Mouse (Mus musculus): ENCODE measurements around the gene Patl2.
"Not testable (repeated sequence)": the region's sequence is repeated elsewhere in the genome, so short reads cannot be mapped to it uniquely, and the experiment has no call there.

The Patl2 gene

DNA sequence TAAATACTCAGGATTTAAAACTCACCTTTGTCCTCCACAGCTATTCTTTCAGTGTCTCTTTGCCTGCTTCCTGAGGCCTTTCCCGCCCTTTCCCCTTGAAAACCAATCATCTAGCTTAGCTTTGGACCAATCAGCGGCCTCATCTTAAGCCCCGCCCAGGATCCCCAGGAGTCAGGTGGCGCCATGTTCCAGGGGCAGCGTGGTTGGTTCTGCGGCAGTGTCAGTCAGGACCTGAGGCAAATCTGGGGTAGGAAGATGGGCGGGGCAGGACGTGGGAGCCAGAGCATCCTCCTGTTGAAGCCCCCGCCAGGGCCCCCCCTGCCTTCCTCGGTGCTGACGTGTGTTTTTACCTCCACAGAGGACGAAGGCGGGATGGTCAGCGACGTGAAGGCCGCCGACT lies at the start of gene Patl2, which contains the start of gene Terb2:
Patl2 (minus strand) TSS at position 84 of the 400 bp plus-strand sequence.
Terb2 (plus strand) TSS at position 167 of the 400 bp plus-strand sequence.
- DNase-seq (ENCODE audit: low spot score) = no peak

DNA sequence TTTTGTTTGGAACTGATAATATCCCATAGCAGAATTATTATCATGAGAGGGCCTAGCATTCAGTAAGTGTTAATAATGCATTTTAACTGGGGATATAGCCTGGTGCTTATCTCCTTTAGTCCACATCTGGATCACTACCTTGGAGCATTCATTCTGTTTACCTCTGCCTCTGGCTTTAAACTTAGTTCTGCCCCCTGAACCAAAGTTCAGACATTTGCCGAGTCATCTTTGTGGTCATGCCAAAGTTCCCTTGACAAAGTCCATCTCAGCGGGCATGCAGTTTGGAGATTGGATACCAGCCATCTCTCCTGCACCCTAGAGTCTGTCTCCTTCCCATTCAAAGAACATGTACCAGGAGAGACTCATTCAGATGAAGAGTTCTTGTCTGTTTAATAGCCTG lies 49.4 kb upstream of the Patl2 start:
- peak; percentile 36 for DNase-seq (ENCODE audit: low spot score)

DNA sequence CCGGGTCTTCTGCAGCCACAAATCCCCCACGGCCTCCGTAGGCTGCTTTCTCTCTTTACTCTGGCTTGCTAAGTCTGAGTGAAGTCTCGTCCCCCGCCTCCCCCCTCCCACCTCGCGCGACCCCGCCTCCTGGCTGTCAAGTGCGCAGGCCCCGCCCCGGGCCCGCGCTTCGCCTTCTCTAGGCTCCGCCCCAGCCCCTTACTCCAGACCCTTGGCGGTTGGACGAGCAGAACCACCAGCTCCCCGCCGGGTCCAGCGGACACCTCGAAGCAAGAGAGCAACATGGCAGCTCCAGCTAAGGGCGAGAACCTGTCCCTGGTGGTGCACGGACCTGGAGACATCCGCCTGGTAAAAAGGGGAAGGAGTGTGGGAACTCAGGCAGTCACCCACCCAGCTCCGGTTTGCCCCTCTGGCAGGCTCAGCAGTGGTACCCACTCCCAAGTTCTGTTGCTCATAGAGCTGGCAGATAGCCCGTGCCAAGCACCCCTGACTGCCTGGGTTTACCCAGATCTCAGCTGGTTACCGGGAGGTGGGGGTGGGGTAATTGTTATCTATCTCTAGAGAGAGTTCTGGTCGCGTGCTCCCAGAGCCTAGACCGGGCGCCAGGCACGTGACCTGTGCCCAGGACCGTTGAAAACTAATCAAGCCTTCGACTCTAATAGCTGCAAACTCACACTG lies 48.8 kb upstream of the Patl2 start, which contains the start of gene Sord:
Sord (plus strand) TSS at position 139 of the 678 bp plus-strand sequence.
- DNase-seq (ENCODE audit: low spot score) = peak; percentile 93

DNA sequence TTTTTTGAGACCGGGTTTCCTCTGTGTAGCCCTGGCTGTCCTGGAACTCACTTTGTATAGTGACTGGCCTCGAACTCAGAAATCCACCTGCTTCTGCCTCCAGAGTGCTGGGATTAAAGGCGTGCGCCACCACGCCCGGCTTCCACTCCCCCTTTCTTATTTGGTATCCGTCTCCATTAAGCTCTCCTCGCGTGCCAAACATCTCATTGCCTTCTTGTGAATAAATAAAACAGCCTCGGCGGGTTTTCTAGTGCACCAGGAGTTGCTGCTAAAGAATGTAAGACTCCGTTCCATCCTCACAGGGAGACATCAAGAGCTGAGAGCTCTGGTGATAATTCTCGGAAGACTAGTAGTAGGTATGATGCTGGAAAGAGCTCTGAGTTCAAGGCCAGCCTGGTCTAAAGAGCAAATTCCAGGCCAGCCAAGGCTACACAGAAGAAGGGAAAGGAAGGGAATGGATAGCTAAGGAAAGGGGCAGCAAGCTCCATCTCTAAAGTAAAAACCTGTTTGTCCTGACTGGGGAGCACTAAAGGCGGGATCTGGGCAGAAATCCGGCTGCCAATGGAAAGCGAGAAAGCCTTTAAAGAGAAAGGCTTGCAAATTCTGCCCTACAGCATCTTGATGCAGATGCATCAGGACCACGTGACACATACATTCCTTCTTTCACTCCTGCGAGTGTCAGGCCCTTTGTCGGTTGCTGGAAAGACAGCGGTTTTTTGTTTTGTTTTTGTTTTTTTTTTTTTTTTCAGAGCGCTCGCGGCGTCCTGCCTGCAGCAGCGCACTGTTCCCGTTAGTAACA lies 48.0 kb upstream of the Patl2 start:
- DNase-seq (ENCODE audit: low spot score) = peak; percentile 59

DNA sequence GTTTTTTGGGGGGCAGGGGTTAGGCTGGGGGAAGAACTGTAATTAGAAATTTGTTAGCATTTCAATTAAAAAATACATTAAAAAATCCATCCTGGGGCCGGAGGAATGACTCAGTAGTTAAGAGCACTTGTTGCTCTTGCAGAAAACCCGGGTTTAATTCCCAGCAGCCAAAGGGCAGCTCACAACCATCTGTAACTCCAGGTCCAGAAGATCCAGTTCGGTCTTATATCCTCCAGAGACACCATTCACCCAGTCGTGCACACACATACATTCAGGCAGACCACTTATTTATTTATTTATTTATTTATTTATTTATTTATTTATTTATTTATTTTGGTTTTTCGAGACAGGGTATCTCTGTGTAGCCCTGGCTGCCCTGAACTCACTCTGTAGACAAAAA lies 47.4 kb upstream of the Patl2 start:
- DNase-seq (ENCODE audit: low spot score) = no peak

DNA sequence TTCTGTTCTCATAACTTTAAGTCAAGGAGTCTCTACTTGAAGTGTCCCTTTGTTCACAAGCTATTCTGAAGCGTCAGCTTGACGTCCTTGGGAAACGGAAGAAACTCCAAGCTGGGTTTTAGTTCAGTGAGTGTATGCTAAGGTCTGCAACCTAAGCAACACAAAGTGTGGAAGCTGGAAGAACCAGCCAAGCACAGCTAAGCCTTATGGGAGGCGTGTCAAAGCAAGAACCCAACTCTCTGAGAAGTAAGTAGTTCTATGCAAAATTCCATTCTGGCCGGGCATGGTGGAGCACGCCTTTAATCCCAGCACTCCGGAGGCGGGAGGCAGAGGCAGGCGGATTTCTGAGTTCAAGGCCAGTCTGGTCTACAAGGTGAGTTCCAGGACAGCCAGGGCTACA lies 45.6 kb upstream of the Patl2 start:
- no peak for DNase-seq (ENCODE audit: low spot score)

DNA sequence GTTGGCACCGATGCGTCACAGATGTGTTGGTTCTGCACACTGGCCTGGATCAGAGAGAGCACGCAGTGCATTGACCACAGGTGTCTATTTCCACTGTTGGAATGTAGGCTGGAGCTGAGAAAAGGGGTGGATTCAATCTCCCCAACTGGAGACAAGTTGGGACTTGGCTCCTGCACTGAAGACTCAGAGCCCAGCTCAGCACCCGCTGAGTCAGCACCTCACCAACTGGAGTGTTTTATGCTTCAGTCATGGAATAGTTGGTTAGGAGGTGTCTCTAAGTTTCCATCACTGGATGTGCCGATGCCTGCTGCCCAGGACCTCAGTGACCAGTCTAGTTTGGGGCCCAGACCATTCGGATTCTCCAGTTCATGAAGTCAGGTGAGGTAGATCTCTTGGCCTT lies 44.4 kb upstream of the Patl2 start:
- DNase-seq (ENCODE audit: low spot score) = no peak

DNA sequence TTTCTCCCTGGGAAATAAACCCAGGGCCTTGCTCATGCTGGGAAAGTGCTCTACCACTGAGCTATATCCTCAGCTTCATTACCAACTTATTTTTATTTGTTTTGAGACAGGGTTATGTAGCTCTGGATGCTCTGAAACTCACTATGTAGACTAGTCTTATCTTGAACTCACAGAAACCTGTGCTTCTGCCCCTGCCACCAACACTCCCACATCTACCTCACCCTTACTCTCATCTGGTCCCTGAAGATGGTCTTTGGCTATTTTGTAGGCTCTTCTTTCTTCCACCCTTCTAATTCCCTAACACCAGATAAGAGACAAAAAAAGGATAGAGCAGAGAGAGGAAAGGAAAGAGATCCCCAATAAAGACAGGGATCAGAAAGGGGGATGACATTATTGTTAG lies 37.7 kb upstream of the Patl2 start:
- DNase-seq (ENCODE audit: low spot score) = no peak

DNA sequence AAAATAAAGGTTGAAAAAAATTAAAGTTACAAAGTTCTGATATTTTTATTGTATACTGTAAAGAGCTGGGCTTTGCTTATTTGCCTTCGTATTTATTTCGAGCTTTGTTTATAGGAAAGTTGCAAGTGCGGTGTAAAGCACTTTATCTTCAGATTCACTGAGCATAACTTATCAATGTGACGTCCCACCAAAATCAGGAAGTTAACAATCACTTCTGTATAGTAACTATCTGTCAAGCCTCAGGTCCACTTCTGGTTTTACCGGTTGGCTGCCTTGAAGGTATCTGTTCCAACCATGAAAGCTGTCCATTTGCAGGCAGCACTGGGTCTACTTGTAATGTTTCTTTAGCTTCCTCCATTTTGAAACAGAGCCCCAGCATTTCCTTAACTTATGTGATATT lies 36.3 kb upstream of the Patl2 start:
- DNase-seq (ENCODE audit: low spot score) = no peak

DNA sequence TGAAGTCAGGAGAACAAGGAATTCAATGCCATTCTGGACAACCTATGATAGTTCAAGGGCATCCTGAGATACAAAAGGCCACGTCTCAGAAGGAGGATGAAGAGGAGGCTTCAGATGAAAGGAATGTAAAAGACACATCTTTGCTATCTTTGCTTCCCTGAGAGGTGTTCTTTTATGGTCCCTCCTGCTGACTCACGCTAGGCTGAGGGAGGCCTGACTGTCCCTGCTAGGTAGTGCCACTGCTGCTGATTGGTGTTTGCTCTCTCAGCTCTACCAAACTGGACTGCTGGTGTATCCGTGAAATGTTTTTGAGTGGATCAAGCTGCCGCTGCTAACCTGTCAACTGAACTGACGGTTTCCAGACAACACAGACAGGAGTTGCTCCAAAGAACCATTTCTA lies 35.8 kb upstream of the Patl2 start:
- no peak for DNase-seq (ENCODE audit: low spot score)

DNA sequence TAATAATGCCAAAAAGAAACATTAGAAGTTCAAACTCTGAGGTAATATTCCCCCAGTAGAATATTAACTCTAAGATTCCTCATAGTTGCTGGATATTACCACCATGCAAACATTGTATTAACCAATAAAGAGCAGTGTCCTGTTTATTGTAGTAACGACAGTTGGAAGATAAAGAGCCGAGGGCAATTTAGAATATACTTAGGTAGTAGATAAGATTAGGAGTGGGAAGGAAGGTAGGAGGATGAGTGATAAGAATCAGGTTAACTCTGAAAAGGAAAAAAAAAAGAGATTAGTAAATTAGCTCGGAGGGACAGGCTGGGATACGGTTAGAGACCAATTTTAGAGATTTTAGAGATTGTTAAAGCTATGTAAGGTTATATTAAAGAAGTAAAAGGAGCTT lies 35.4 kb upstream of the Patl2 start:
- no peak for DNase-seq (ENCODE audit: low spot score)

DNA sequence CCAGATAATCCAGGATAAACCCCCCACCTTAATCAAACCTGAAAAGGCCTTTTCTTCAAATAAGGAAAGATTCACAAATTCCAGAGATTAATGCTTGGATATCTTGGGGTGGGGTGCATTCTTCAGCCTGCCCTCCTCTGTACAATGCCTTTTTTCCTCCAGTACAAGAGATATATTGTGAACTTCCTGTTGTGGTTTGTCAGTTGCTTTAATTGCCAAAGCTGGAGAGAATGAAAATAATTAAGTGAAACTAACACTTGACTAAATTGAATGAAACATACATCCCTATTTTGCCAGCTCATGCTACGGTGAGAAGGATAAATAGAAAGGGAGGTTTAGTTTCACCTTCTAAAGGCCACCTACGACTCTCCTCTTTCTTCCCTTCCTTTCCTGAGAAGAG lies 32.2 kb upstream of the Patl2 start:
- DNase-seq (ENCODE audit: low spot score) = no peak

DNA sequence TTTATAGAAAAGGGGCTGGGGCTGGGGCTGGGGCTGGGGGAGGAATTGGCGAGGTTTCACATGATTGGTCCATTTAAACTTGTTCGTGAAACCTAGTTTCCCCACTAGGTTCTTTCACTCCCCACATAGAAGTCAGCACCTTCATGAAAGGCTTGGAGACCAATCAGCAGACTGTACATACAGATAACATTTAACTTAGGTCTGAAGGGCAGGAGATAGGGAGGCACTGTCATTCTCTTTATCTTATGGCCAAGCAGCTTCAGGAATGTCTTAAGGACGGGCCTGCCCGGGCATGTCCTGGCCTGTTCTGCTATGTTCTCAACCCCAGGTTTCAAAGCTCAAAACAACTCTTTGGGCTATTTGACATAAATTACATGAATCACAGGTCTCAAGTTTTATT lies 31.1 kb upstream of the Patl2 start:
- not testable (repeated sequence) for DNase-seq (ENCODE audit: low spot score)

DNA sequence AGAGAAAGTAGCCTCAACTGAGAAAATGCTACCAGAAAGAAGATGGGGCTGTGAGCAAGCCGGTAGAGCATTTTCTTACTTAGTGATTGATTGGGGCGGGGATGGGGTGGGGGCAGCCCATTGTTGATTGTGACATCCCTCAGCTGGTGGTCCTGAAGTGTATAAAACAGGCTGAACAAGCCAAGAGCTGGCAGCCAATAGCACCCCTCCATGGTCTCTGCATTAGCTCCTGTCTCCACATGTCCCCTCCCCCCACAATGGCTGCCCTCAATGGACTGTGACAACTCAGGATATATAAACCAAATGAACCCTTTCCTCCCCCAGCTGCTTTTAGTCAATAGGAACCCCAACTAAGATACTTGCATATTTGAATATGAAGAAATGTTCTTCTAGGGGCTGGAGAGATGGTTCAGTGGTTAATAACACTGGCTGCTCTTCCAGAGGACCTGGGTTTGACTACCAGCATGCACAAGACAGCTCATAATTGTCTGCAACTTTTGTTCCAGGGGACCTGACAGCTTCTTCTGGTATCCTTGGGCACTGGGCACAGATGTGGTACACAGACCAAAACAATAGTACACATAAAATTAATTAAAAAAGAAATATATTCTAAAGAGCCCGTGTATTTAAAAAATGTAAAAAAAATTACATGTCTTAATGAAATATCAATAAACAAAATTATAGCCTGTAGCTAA lies 24.7 kb upstream of the Patl2 start:
- no peak for DNase-seq (ENCODE audit: low spot score)

DNA sequence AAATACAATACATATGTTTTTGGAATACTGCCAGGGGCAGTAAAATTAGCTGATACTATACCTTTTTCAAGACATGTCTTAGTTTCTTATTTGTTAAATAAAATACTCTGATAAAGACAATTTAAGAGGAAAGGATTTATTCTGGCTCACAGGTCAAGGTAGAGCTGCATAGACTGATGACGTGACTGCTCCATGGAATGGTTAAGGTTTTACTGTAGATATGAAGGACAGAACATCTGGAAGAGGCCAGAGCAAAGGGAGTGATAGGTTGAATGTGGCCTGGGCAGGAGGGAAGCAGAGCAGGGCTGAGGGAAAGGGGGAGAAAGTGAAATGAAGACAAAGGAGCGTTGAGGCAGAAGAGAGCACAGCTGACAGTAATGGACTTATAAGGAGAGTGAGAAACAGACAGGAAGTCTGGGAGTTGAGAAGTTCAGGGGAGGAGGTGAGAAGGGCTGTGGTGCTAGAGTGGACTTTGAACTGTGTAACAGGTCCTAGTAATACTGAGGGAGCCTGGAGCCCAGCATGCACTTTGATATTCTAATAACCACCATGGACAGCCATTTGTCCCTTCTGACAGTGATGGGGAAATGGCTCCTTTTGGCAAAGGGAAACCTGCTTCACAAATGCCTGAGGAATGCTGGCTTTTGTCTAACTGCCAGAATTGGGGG lies 20.6 kb upstream of the Patl2 start:
- DNase-seq (ENCODE audit: low spot score) = no peak

DNA sequence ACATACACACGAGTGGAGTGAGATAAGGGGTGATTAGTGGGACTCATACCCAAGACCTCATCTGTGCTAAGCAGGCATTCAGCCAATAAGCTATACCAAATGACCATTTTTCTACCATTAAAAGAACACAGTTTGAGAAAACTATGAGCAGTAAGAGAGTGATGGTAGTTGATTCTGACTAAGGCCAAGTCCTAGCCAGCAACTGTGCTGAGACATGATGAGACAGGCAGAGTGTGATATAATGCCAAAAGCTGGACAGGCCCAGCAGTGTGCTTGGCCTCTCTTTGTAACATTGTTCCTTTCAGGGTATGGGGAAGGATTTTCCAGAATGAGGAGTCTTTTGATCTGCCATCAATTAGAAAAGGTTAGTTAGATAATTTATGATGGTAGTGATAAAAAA lies 15.5 kb upstream of the Patl2 start:
- DNase-seq (ENCODE audit: low spot score) = no peak

DNA sequence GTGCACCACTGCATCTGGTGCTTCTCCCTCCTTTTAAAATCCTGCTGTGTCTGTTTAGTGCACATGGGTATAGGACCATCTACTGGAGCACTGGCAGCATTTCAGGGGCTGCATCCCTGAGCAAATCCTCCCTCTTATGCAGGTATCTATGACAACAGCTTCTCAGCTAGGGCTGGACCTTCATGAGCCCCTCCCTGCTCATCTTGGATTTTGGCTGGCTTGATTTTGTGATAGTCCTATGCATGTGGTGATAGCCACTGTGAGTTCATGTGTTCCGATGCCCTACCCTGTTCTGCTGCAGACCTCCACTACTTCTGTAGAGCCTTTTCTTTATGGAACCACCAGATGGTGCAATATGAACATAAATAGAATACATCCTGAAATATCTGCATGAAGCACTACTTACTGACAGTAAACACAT lies 8.5 kb upstream of the Patl2 start:
- DNase-seq (ENCODE audit: low spot score) = no peak

DNA sequence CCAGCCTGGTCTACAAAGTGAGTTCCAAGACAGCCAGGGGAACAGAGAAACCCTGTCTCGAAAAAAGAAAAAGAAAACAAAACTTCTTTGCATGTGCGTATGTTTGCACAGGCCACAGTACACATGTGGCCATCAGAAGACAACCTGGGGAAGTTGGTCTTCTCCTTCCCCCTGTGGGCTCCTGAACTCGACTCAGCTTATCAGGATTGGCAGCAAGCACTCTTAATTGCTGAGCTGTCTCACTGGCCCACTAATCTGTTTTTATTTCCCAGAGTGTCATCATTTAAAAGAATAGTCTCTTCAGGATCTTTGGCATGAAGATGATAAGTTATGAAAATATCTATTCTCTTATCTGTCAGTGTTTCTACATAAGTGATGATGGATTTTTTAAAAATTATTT lies 5.9 kb upstream of the Patl2 start:
- DNase-seq (ENCODE audit: low spot score) = no peak

DNA sequence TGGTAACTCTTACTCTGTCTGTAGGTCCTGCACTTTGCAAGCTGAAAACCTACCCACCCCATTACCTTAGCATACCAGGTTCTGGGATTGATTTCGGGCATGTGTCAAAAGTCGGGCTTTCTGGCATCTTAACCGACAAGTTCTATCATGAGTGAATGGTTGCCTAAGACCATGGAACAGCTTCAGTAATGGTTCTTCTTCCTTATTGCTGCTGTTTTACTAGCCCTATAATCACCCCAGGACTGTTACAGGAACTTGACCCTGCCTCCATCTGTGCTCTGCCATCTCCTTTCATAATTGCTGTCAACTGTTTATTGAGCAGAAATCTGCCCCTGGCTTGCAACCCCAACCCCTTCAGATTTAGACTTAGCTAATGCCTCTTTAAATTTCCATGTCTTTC lies 762 bp upstream of the Patl2 start:
- DNase-seq (ENCODE audit: low spot score) = no peak

DNA sequence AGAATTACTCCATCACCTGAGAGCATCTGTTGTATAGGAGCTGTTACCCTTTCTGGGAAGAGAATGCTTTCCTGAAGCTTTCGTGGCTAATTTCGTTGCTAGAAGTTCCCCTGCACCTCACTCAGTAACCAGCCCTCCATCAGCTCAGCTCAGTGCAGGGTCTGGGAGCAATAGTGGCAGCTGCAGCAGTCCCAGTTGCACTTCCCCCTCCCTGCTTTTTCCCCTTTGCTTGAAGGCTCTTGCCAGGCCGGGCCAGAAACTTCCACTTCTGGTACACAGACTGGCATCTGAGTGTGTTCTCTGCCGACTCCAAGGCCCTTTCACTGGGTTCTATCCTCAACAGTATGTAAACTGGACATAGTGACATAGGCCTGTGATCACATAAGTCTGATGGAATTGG lies 903 bp downstream of the Patl2 start:
- no peak for DNase-seq (ENCODE audit: low spot score)

DNA sequence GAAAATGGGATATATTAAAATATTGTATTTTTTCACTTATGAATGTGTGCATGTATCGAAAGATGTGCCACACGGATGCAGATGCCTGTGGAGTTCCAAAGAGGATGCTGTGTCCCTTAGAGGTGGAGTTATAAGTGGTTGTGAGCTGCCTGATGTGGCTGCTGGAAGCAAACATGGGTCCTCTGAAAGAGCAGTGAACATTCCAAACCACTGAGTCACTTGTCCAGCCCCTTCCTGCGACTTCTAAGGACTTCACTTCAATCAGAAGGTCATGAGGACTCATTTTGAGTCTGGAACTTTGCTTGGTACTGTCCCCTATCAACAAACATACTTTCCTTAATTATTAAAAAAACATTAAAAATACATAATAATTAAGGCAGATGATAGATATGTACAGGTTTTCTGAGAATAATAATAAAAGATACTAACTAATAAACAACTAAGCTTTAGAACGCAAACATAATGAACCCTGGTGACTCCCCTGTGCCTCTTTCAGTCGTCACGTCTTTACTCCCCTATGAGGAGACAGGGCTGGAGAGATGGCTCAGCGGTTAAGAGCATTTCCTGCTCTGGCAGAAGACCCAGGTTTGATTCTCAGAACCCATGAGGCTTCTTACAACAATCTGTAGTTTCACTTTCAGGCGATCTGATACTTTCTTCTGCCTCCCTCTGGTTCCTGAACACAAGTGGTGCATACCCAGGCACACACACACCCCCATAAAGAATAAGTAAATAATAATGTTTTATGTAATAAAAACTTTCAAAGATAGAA lies 5.8 kb downstream of the Patl2 start:
- no peak for DNase-seq (ENCODE audit: low spot score)

DNA sequence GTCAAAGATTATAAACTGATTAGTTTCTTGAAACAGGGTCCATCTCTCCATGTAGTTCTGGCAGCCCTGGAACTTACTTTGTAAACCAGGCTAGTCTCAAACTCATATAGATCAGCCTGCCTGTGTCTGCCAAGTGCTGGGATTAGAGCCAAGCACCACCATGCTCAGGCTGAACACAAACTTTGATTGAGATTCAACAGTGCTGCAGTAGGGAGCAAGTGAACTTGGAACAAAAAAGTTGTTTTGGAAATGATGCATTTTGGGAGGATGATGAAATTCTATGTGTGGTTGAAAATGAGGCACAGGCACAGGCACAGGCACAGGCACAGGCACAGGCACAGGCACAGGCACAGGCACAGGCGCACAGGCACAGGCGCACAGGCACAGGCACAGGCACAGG lies 13.8 kb downstream of the Patl2 start:
- DNase-seq (ENCODE audit: low spot score) = no peak

Data from yolk sac, embryonic 10.5 days (tissue).